Mouse (Mus musculus) cerebellum, adult (tissue): Measurements from ENCODE around the gene Clptm1l.

Experiments
- ATAC-seq: cut with Nextera tagmentation; 2 replicates; pipeline ENCODE4 v1.9.2; 2017; ENCODE audit warnings: mild to moderate bottlenecking, moderate library complexity, mixed read lengths; ENCODE audit not compliant: insufficient number of reproducible peaks, low FRiP score, low TSS enrichment

Gene Clptm1l

GRCm38 (mm10) chr13:73603522-73604155 lies at the start of gene Clptm1l:
TSS of gene Clptm1l (plus strand) at chr13:73604006.
- ATAC-seq = peak; percentile 94

GRCm38 (mm10) chr13:73564201-73564600 lies 39.6 kb upstream of the Clptm1l start:
- ATAC-seq = no peak

GRCm38 (mm10) chr13:73575051-73575450 lies 28.8 kb upstream of the Clptm1l start:
- no peak for ATAC-seq

- no peak for ATAC-seq
Observed at GRCm38 (mm10) chr13:73577277-73577676, 26.5 kb upstream of the Clptm1l start.

GRCm38 (mm10) chr13:73591488-73591887 lies 12.3 kb upstream of the Clptm1l start:
- ATAC-seq = no peak

GRCm38 (mm10) chr13:73592546-73592945 lies 11.3 kb upstream of the Clptm1l start:
- no peak for ATAC-seq

GRCm38 (mm10) chr13:73596276-73596675 lies 7.5 kb upstream of the Clptm1l start:
- no peak for ATAC-seq

- ATAC-seq = no peak
Observed at GRCm38 (mm10) chr13:73600217-73600616, 3.6 kb upstream of the Clptm1l start.

GRCm38 (mm10) chr13:73603046-73603445 lies 760 bp upstream of the Clptm1l start:
- ATAC-seq = no peak

GRCm38 (mm10) chr13:73604156-73604957 lies 551 bp downstream of the Clptm1l start:
- ATAC-seq = peak; percentile 54

- ATAC-seq = no peak
Observed at GRCm38 (mm10) chr13:73618406-73618805, 14.6 kb downstream of the Clptm1l start.

GRCm38 (mm10) chr13:73620637-73621036 lies 16.8 kb downstream of the Clptm1l start:
- no peak for ATAC-seq

GRCm38 (mm10) chr13:73626410-73626744 lies 22.6 kb downstream of the Clptm1l start:
- ATAC-seq = no peak

GRCm38 (mm10) chr13:73626745-73627549 lies 23.1 kb downstream of the Clptm1l start, which contains the start of gene Tert:
TSS of gene Tert (plus strand) at chr13:73626911.
- peak; percentile 17; the same call in 1 of the 2 replicates for ATAC-seq

- no peak for ATAC-seq
Observed at GRCm38 (mm10) chr13:73628586-73629113, 24.8 kb downstream of the Clptm1l start.

- ATAC-seq = no peak
Observed at GRCm38 (mm10) chr13:73631837-73632236, 28.0 kb downstream of the Clptm1l start.

GRCm38 (mm10) chr13:73637826-73638225 lies 34.0 kb downstream of the Clptm1l start:
- no peak for ATAC-seq

GRCm38 (mm10) chr13:73641296-73641695 lies 37.5 kb downstream of the Clptm1l start:
- no peak for ATAC-seq

GRCm38 (mm10) chr13:73646397-73647087 lies 42.7 kb downstream of the Clptm1l start:
- ATAC-seq = no peak

- ATAC-seq = no peak
Observed at GRCm38 (mm10) chr13:73653266-73653665, 49.5 kb downstream of the Clptm1l start.
